Mouse (Mus musculus) liver, adult 2 months (tissue): ENCODE measurements around the gene Gm6588. TPM values are rescaled to one million over a fixed set of nuclear protein-coding genes. Genes with fewer than 3 reads are reported as not detected.

Source experiments
- DNase-seq: peaks from one replicate; pipeline ENCODE4 v3.0.0-alpha.2; 2011; ENCODE audit warnings: low read depth, low spot score; ENCODE audit errors: extremely low read depth
- H3K27ac ChIP-seq: fragments of 200-500 bp; replicated peaks from 2 replicates; pipeline ENCODE4 v1.5.1; 2012; ENCODE audit warnings: low read depth, mild to moderate bottlenecking, control low read depth, inconsistent platforms, low read length; ENCODE audit not compliant: insufficient read depth
- H3K27me3 ChIP-seq: fragments of 200-500 bp; 2 replicates; pipeline ENCODE4 v1.6.1; 2012; ENCODE audit warnings: mild to moderate bottlenecking, moderate library complexity, low read length, inconsistent platforms; ENCODE audit not compliant: control insufficient read depth, insufficient read depth
- H3K36me3 ChIP-seq: fragments of 200-500 bp; 2 replicates; pipeline ENCODE4 v1.6.1; 2012; ENCODE audit warnings: low read length, inconsistent platforms; ENCODE audit not compliant: control insufficient read depth, insufficient read depth
- H3K4me1 ChIP-seq: fragments of 200-500 bp; 2 replicates; pipeline ENCODE4 v1.6.1; 2011; ENCODE audit warnings: low read length; ENCODE audit not compliant: control insufficient read depth, insufficient read depth
- H3K4me3 ChIP-seq: fragments of 200-500 bp; 2 replicates; pipeline ENCODE4 v1.5.1; 2011; ENCODE audit warnings: low read depth, mild to moderate bottlenecking, control low read depth, low read length, moderate library complexity; ENCODE audit not compliant: insufficient read depth
- H3K79me2 ChIP-seq: fragments of 200-500 bp; 2 replicates; pipeline ENCODE4 v1.6.1; 2012; ENCODE audit warnings: inconsistent platforms, mild to moderate bottlenecking, low read length, moderate library complexity; ENCODE audit not compliant: control insufficient read depth, insufficient read depth
- H3K9ac ChIP-seq: fragments of 200-500 bp; 2 replicates; pipeline ENCODE4 v1.6.1; 2012; ENCODE audit warnings: low read depth, mild to moderate bottlenecking, control low read depth, inconsistent platforms, low read length
- CTCF ChIP-seq: fragments of 200-500 bp; IDR thresholded peaks from 2 replicates; pipeline ENCODE4 v1.5.1; 2011; ENCODE audit warnings: low read depth, low read length, control low read depth
- POLR2A ChIP-seq: fragments of 200-500 bp; IDR thresholded peaks from 2 replicates; pipeline ENCODE4 v1.6.1; 2011; ENCODE audit warnings: low read length, control low read depth; ENCODE audit not compliant: insufficient read depth; ENCODE audit errors: extremely low read depth
- WGBS: fragments of 180-500 bp; shearing (Covaris S2); methylation state at CpG from one replicate; pipeline ENCODE4 v1.1.7; 2018; 5-methylcytosine and 5-hydroxymethylcytosine counted together
- polyA plus RNA-seq: library from polyadenylated mRNA; depleted of rRNA; stranded (reverse); fragments of >200 nt; gene quantifications from 2 replicates; pipeline ENCODE4 v1.2.3, GENCODE M21; 2012; rRNA removed
- total RNA-seq: library from RNA; depleted of rRNA; stranded (reverse); fragments of >200 nt; gene quantifications from 2 replicates; pipeline ENCODE4 v1.2.3, GENCODE M21; 2014; rRNA removed

The Gm6588 gene
- total and polyA plus RNA-seq, 2 experiments: not detected

DNA sequence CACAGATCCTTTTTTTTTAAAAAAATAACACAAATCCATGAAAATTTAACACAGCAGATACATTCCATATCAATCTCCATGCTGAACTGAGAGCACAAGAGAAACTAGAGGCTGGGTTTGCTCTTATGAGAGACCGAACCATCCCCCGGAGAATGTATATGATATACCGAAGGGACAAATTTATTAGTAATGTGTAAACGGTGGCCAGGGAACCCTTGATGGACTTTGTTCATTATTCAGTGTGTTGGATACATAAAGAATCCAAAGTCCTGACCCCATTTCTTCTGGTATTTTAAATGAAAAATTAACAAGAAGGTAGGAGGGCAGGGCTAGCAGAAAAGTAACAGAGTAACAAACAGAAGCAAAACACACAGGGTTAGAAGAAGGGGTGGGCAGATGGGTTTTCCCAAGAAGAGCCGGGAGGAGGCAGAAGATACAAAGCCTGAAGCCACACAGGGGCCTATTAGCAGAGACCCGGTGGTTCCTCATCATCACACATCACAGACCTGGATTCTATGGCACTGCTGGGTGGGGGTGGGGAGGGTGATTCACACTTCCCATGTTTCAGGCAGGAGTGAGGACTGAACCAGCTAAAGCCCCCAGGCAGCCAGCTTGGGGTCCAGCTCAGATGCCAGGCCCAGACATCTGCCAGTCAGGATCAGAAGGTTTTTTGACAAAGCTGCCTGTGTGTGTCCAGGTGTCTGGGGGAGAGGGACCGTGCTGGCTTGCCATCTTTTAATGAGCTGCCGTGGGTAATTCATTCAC lies 50.9 kb downstream of the Gm6588 start:
- WGBS: 67% methylated on average over 8 of the region's 8 CpGs
- Histone ChIP-seq H3K4me3 (no peak overlapping the region), H3K27ac (no peak overlapping the region), H3K79me2 (no peaks in the 10 kb centered on the region), H3K4me1 (no peaks in the 10 kb centered on the region), H3K36me3 (no peaks in the 10 kb centered on the region), H3K27me3 (no peaks in the 10 kb centered on the region), H3K9ac (no peak overlapping the region)
- no peak for DNase-seq
- TF ChIP-seq CTCF (no peak), POLR2A (no peak)

Other genes with a start within 250 kb of the Gm6588 start
- gene Cryba4, start 196.9 kb upstream of the Gm6588 start, total RNA-seq: 0.27 and 0.37 TPM in 2 replicates
- gene Cryba4, start 196.9 kb upstream of the Gm6588 start, polyA plus RNA-seq: 0.17 and 0.52 TPM in 2 replicates
- not detected in 2 replicates for gene Crybb1, start 193.6 kb upstream of the Gm6588 start, total RNA-seq
- not detected in 2 replicates for gene Crybb1, start 193.6 kb upstream of the Gm6588 start, polyA plus RNA-seq
- 27.7 and 38.9 TPM in 2 replicates for gene Tpst2, start 172.7 kb upstream of the Gm6588 start, total RNA-seq
- gene Tpst2, start 172.7 kb upstream of the Gm6588 start, polyA plus RNA-seq: 30.2 and 35.7 TPM in 2 replicates
- gene Tfip11, start 123.1 kb upstream of the Gm6588 start, total RNA-seq: 7.7 and 9.7 TPM in 2 replicates
- gene Tfip11, start 123.1 kb upstream of the Gm6588 start, polyA plus RNA-seq: 18.6 and 19.1 TPM in 2 replicates
- gene Srrd, start 106.4 kb upstream of the Gm6588 start, total RNA-seq: 12.3 and 19.3 TPM in 2 replicates
- gene Srrd, start 106.4 kb upstream of the Gm6588 start, polyA plus RNA-seq: 26.3 and 30.0 TPM in 2 replicates
- 12.3 and 17.5 TPM in 2 replicates for gene Hps4, start 106.3 kb upstream of the Gm6588 start, total RNA-seq
- 19.0 and 30.9 TPM in 2 replicates for gene Hps4, start 106.3 kb upstream of the Gm6588 start, polyA plus RNA-seq
- gene Gm6583, start 93.4 kb upstream of the Gm6588 start, total RNA-seq: 0.09 TPM in 1 of 2 replicates, not detected in the other
- gene Gm6583, start 93.4 kb upstream of the Gm6588 start, polyA plus RNA-seq: not detected in 2 replicates
- 0.07 TPM in 1 of 2 replicates, not detected in the other for gene Asphd2, start 54.6 kb upstream of the Gm6588 start, total RNA-seq
- gene Asphd2, start 54.6 kb upstream of the Gm6588 start, polyA plus RNA-seq: 0.10 TPM in 1 of 2 replicates, not detected in the other
- gene Sez6l, start 127.8 kb downstream of the Gm6588 start, total RNA-seq: under 0.01 TPM in 1 of 2 replicates, not detected in the other
- gene Sez6l, start 127.8 kb downstream of the Gm6588 start, polyA plus RNA-seq: not detected in 2 replicates